Mouse (Mus musculus): ENCODE data around the gene Sart3. TPM values are rescaled to one million over a fixed set of nuclear protein-coding genes. Genes with fewer than 3 reads are reported as not detected.
A peak's percentile ranks its signal among the peaks of the same experiment; 100 is the strongest.

Sart3 gene
- polyA plus RNA-seq, 1 experiment from 2014 or later = 25.9 TPM

GRCm38 (mm10) chr5:113765641-113766526 lies 6.4 kb downstream of the Sart3 start:
- H3K27me3 ChIP-seq (ENCODE audit: control insufficient read depth, insufficient read depth, low read length) = no peaks in the 10 kb centered on the region
- peak; percentile 21; the same call in 1 of the 2 replicates for ATAC-seq (ENCODE audit: insufficient number of reproducible peaks, insufficient read depth, low FRiP score, low read depth)
- no peaks in the 10 kb centered on the region for H3K9me3 ChIP-seq (ENCODE audit: control insufficient read depth, low read length)
- peaks cover 6 to 17% of the 10 kb centered on the region in 2 experiments for H3K4me1 ChIP-seq (ENCODE audit: control insufficient read depth in 2 of 2, insufficient read depth in 2 of 2, low read length in 2 of 2)
- H3K4me2 ChIP-seq (ENCODE audit: low read length) = no peak overlapping the region
- H3K27ac ChIP-seq (replicated peaks in 1 of 2; ENCODE audit: control insufficient read depth in 1 of 2, insufficient read depth in 1 of 2, low read depth in 2 of 2, low read length in 2 of 2) = no peak overlapping the region
- H3K9ac ChIP-seq (ENCODE audit: low read length) = no peak overlapping the region
- 79% methylated on average over 13 of the region's 13 CpGs for WGBS
- peaks cover 69% of the 10 kb centered on the region for H3K36me3 ChIP-seq (ENCODE audit: control insufficient read depth, insufficient read depth, low read length)
- no peak overlapping the region for H3K4me3 ChIP-seq (ENCODE audit: control insufficient read depth in 1 of 2, insufficient read depth in 1 of 2, low read depth in 1 of 2, low read length in 2 of 2)

GRCm38 (mm10) chr5:113764426-113764825 lies 7.9 kb downstream of the Sart3 start:
- no peaks in the 10 kb centered on the region for H3K27me3 ChIP-seq (ENCODE audit: control insufficient read depth, insufficient read depth, low read length)
- H3K4me2 ChIP-seq (ENCODE audit: low read length) = no peak overlapping the region
- ATAC-seq (ENCODE audit: insufficient number of reproducible peaks, insufficient read depth, low FRiP score, low read depth) = no peak
- no peak overlapping the region for H3K9ac ChIP-seq (ENCODE audit: low read length)
- H3K9me3 ChIP-seq (ENCODE audit: control insufficient read depth, low read length) = no peaks in the 10 kb centered on the region
- no peak overlapping the region for H3K4me3 ChIP-seq (ENCODE audit: control insufficient read depth in 1 of 2, insufficient read depth in 1 of 2, low read depth in 1 of 2, low read length in 2 of 2)
- no peak overlapping the region for H3K27ac ChIP-seq (replicated peaks in 1 of 2; ENCODE audit: control insufficient read depth in 1 of 2, insufficient read depth in 1 of 2, low read depth in 2 of 2, low read length in 2 of 2)
- H3K4me1 ChIP-seq (ENCODE audit: control insufficient read depth in 2 of 2, insufficient read depth in 2 of 2, low read length in 2 of 2) = peaks cover 0 to 4% of the 10 kb centered on the region in 2 experiments; a peak in 1 of 4 replicates
- peaks cover 83% of the 10 kb centered on the region for H3K36me3 ChIP-seq (ENCODE audit: control insufficient read depth, insufficient read depth, low read length)
- 88% methylated on average over 7 of the region's 7 CpGs for WGBS

DNA sequence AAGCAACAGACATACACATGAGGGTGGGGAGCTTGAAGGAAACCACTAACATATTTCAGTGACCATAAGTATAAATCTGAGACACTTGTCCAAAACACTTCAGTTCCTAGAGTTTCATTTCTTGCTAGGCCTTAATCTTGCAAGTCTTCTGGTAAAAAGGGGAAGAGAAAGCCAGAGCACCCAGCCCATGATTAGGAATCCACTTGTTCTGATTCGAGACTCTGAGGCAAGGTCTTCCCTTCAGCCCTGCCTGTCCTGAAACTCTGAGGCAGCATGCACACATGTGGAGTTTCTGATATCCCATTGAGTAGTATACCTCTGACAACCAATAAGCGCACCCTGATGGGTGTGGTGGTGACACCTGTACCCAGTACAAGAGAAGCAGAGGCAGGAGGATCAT lies 10.7 kb downstream of the Sart3 start:
- 95% methylated on average over 2 of the region's 2 CpGs for WGBS
- Histone ChIP-seq H3K27me3 (ENCODE audit: control insufficient read depth, insufficient read depth, low read length) (no peaks in the 10 kb centered on the region), H3K4me1 (ENCODE audit: control insufficient read depth in 2 of 2, insufficient read depth in 2 of 2, low read length in 2 of 2) (peaks cover 0 to 4% of the 10 kb centered on the region in 2 experiments; a peak in 1 of 4 replicates), H3K36me3 (ENCODE audit: control insufficient read depth, insufficient read depth, low read length) (peaks cover 85% of the 10 kb centered on the region), H3K27ac (replicated peaks in 1 of 2; ENCODE audit: control insufficient read depth in 1 of 2, insufficient read depth in 1 of 2, low read depth in 2 of 2, low read length in 2 of 2) (no peak overlapping the region), H3K9ac (ENCODE audit: low read length) (no peak overlapping the region), H3K4me3 (ENCODE audit: control insufficient read depth in 1 of 2, insufficient read depth in 1 of 2, low read depth in 1 of 2, low read length in 2 of 2) (no peak overlapping the region), H3K4me2 (ENCODE audit: low read length) (no peak overlapping the region), H3K9me3 (ENCODE audit: control insufficient read depth, low read length) (no peaks in the 10 kb centered on the region)
- no peak for ATAC-seq (ENCODE audit: insufficient number of reproducible peaks, insufficient read depth, low FRiP score, low read depth)

- H3K9me3 ChIP-seq (ENCODE audit: control insufficient read depth, low read length) = no peaks in the 10 kb centered on the region
- no peak for ATAC-seq (ENCODE audit: insufficient number of reproducible peaks, insufficient read depth, low FRiP score, low read depth)
- WGBS = 87% methylated on average over 15 of the region's 15 CpGs
- H3K4me2 ChIP-seq (ENCODE audit: low read length) = no peak overlapping the region
- no peak overlapping the region for H3K4me3 ChIP-seq (ENCODE audit: control insufficient read depth in 1 of 2, insufficient read depth in 1 of 2, low read depth in 1 of 2, low read length in 2 of 2)
- peaks cover 100% of the 10 kb centered on the region for H3K36me3 ChIP-seq (ENCODE audit: control insufficient read depth, insufficient read depth, low read length)
- no peaks in the 10 kb centered on the region for H3K27me3 ChIP-seq (ENCODE audit: control insufficient read depth, insufficient read depth, low read length)
- no peak overlapping the region for H3K9ac ChIP-seq (ENCODE audit: low read length)
- no peaks in the 10 kb centered on the region for H3K4me1 ChIP-seq (ENCODE audit: control insufficient read depth in 2 of 2, insufficient read depth in 2 of 2, low read length in 2 of 2)
- no peak overlapping the region for H3K27ac ChIP-seq (replicated peaks in 1 of 2; ENCODE audit: control insufficient read depth in 1 of 2, insufficient read depth in 1 of 2, low read depth in 2 of 2, low read length in 2 of 2)
These were observed 16.8 kb downstream of the Sart3 start for GRCm38 (mm10) chr5:113755347-113756030.

DNA sequence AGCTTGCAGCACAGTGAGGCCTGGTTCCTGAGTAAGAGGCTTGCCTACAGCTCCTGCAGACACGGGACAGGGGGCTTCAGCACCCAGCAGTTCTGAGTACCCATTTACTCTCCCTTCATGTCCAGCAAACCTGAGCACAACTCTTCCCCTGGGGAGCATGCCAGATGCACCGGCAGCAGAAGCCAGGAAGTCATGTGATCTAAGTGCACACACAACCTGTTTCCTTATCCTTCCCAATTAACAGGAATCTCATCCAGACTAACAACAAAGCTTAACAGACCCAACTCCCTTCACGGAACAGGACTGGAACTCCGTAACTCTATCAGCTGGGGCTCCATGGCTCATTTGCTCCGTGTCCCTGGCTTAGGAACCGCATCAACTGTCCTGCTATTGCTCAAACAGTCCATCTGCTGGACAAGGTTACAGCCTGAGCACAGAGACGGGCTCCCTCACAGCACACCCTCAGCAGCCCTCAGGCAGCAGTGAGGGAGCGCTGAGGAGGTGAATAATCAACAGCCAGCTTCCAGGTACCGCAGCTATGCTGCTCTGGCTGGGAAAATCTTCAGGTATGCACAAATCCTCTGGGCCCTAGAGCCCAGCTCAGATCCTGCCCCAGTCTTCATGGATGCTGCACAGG lies 20.7 kb downstream of the Sart3 start:
- H3K9ac ChIP-seq (ENCODE audit: low read length) = no peak overlapping the region
- H3K9me3 ChIP-seq (ENCODE audit: control insufficient read depth, low read length) = no peaks in the 10 kb centered on the region
- no peak overlapping the region for H3K4me3 ChIP-seq (ENCODE audit: control insufficient read depth in 1 of 2, insufficient read depth in 1 of 2, low read depth in 1 of 2, low read length in 2 of 2)
- H3K36me3 ChIP-seq (ENCODE audit: control insufficient read depth, insufficient read depth, low read length) = peaks cover 100% of the 10 kb centered on the region
- ATAC-seq (ENCODE audit: insufficient number of reproducible peaks, insufficient read depth, low FRiP score, low read depth) = no peak
- H3K27me3 ChIP-seq (ENCODE audit: control insufficient read depth, insufficient read depth, low read length) = no peaks in the 10 kb centered on the region
- no peak overlapping the region for H3K4me2 ChIP-seq (ENCODE audit: low read length)
- no peaks in the 10 kb centered on the region for H3K4me1 ChIP-seq (ENCODE audit: control insufficient read depth in 2 of 2, insufficient read depth in 2 of 2, low read length in 2 of 2)
- no peak overlapping the region for H3K27ac ChIP-seq (replicated peaks in 1 of 2; ENCODE audit: control insufficient read depth in 1 of 2, insufficient read depth in 1 of 2, low read depth in 2 of 2, low read length in 2 of 2)
- 85% methylated on average over 9 of the region's 9 CpGs for WGBS

DNA sequence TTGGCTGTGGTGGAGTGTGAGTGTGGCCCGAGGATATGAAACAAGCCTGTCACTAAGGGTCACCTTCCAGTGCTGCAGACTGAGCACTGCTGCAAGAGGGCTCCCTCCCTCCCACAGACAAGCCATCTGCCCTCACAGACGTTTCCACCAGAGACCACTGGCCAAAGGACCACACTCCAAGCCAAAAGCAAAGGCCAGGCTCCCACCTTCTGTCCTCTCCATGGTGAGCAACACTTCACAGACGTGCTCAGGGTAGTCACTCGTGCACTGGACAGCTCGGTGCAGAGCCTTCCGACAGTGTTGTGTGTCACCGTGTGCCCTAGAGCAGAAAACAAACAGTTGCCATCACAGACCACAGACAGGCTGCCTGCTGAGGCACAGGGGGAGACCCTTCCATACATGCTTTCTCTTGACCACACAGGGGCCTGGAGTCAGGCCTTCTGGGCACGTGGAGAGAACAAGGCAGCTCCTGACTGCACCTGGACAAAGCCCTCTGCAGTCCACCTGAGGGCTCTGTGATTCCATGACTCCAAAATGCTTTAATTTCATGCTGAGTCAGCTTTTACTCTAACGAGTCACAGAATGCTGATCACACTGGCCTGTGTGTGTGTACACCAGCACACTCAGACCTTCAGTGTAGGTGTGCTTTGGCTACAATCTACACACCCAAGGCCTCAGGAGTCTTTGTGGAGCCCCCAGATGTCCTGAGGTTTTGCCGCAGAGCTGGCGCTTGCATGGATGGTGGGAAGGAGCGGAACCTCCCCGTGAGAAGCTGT lies 23.6 kb downstream of the Sart3 start:
- H3K36me3 ChIP-seq (ENCODE audit: control insufficient read depth, insufficient read depth, low read length) = peaks cover 100% of the 10 kb centered on the region
- no peak overlapping the region for H3K4me3 ChIP-seq (ENCODE audit: control insufficient read depth in 1 of 2, insufficient read depth in 1 of 2, low read depth in 1 of 2, low read length in 2 of 2)
- no peak overlapping the region for H3K9ac ChIP-seq (ENCODE audit: low read length)
- H3K27ac ChIP-seq (replicated peaks in 1 of 2; ENCODE audit: control insufficient read depth in 1 of 2, insufficient read depth in 1 of 2, low read depth in 2 of 2, low read length in 2 of 2) = no peak overlapping the region
- no peaks in the 10 kb centered on the region for H3K4me1 ChIP-seq (ENCODE audit: control insufficient read depth in 2 of 2, insufficient read depth in 2 of 2, low read length in 2 of 2)
- no peaks in the 10 kb centered on the region for H3K27me3 ChIP-seq (ENCODE audit: control insufficient read depth, insufficient read depth, low read length)
- no peak for ATAC-seq (ENCODE audit: insufficient number of reproducible peaks, insufficient read depth, low FRiP score, low read depth)
- no peak overlapping the region for H3K4me2 ChIP-seq (ENCODE audit: low read length)
- no peaks in the 10 kb centered on the region for H3K9me3 ChIP-seq (ENCODE audit: control insufficient read depth, low read length)
- WGBS = 94% methylated on average over 13 of the region's 13 CpGs

GRCm38 (mm10) chr5:113747629-113748028 lies 24.7 kb downstream of the Sart3 start:
- H3K36me3 ChIP-seq (ENCODE audit: control insufficient read depth, insufficient read depth, low read length) = peaks cover 100% of the 10 kb centered on the region
- H3K27ac ChIP-seq (replicated peaks in 1 of 2; ENCODE audit: control insufficient read depth in 1 of 2, insufficient read depth in 1 of 2, low read depth in 2 of 2, low read length in 2 of 2) = no peak overlapping the region
- 94% methylated on average over 5 of the region's 5 CpGs for WGBS
- H3K9me3 ChIP-seq (ENCODE audit: control insufficient read depth, low read length) = no peaks in the 10 kb centered on the region
- H3K4me1 ChIP-seq (ENCODE audit: control insufficient read depth in 2 of 2, insufficient read depth in 2 of 2, low read length in 2 of 2) = no peaks in the 10 kb centered on the region
- H3K4me2 ChIP-seq (ENCODE audit: low read length) = no peak overlapping the region
- H3K9ac ChIP-seq (ENCODE audit: low read length) = no peak overlapping the region
- H3K27me3 ChIP-seq (ENCODE audit: control insufficient read depth, insufficient read depth, low read length) = no peaks in the 10 kb centered on the region
- no peak overlapping the region for H3K4me3 ChIP-seq (ENCODE audit: control insufficient read depth in 1 of 2, insufficient read depth in 1 of 2, low read depth in 1 of 2, low read length in 2 of 2)
- no peak for ATAC-seq (ENCODE audit: insufficient number of reproducible peaks, insufficient read depth, low FRiP score, low read depth)

Measured in heart, embryonic 14.5 days (tissue).